Mouse (Mus musculus) spleen, adult 2 months (tissue): ENCODE measurements at regions not wholly inside any gene's neighbourhood (a gene's known extent, or its start where the extent isn't known, plus 50 kb on each side); places are given as distances from the start of the nearest gene placed in this dataset.

Experiments
- CTCF ChIP-seq: fragments of 200-500 bp; IDR thresholded peaks from 2 replicates; pipeline ENCODE4 v1.5.1; 2011; ENCODE audit warnings: mild to moderate bottlenecking, inconsistent platforms; ENCODE audit not compliant: insufficient read depth, insufficient read length, insufficient replicate concordance; ENCODE audit errors: extremely low read depth
- POLR2A ChIP-seq: fragments of 200-500 bp; IDR thresholded peaks from 2 replicates; pipeline ENCODE4 v1.6.1; 2011; ENCODE audit warnings: low read depth, low read length, inconsistent platforms

GRCm38 (mm10) chr2:178684026-178684958 is 254.0 kb downstream of the Cdh26 start:
- TF ChIP-seq POLR2A (no peak), CTCF (no peak)
